Mouse (Mus musculus): ENCODE measurements at regions not wholly inside any gene's neighbourhood (a gene's known extent, or its start where the extent isn't known, plus 50 kb on each side); places are given as distances from the start of the nearest gene placed in this dataset.

DNA sequence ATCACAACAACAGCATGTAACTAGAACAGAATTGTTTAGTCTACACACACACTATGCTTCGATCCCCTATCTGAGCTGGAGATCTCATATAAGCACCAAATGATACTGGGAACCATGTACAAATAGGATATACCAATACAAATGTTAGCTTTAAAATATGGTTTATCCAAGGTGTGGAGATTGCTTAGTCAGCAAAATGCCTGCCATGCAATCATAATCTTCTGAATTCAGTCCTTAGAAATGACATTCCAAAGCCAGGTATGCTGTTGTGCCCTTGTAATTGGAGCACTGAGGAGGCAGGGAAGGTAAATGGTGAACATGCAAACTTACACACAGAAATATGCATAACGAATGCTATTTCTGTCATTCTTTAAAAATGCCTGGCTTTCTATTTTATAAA lies 54.0 kb upstream of the Thsd7b start:
- DNase-seq (ENCODE audit: low read depth, low spot score), result no peak

DNA sequence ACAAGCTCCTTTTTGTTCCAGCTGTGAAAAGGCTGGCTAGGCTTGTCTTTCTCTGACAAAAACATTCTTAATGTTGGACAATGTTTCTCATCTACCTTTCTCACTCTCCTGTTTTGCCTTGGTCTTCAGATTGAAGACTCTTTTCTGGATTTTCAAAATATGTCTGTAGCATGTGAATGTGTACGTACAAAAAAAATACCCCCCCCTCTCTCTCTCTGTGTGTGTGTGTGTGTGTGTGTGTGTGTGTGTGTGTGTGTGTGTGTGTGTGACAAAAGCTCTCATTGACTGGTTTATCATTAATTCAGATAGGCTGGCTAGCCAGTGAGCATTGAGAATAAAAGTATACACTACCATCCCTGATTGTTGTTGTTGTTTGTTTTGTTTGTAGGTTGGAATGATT lies 64.3 kb upstream of the Thsd7b start:
- DNase-seq (ENCODE audit: low read depth, low spot score), result no peak

GRCm38 (mm10) chr1:129208406-129208805 lies 64.7 kb upstream of the Thsd7b start:
- no peak for DNase-seq (ENCODE audit: low read depth, low spot score)

GRCm38 (mm10) chr1:129207674-129208073 lies 65.4 kb upstream of the Thsd7b start:
- DNase-seq (ENCODE audit: low read depth, low spot score), result no peak

DNA sequence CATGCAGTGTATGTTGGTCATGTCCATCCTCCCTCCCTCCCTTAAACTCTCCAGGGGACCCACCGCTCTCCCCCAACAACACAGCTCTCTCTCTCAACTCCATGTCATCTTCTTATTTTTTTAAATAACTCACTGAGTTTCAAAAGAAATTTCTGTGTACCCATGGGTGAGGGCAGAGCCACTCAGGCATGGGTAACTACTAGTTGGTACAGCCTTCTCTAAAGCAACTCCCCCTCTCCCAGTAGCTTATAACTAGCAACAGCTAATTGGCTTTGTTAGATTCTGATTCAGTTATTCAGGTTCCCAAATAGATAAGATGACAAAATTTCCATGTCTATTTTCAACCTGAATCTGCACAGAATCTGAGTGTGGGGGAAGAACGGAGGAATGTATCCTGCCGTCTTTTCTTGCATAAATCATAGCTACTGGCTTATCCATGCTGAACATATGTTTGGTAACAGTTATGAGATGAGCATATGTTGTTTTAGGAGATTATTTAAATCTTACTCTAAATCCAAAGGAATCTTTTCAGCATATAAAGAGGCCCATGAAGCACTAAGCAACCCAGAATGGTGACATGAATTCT lies 92.8 kb upstream of the Thsd7b start:
- no peak for DNase-seq (ENCODE audit: low read depth, low spot score)

- no peak for DNase-seq (ENCODE audit: low read depth, low spot score)
Observed at GRCm38 (mm10) chr1:129169936-129170335, 103.2 kb upstream of the Thsd7b start.

DNA sequence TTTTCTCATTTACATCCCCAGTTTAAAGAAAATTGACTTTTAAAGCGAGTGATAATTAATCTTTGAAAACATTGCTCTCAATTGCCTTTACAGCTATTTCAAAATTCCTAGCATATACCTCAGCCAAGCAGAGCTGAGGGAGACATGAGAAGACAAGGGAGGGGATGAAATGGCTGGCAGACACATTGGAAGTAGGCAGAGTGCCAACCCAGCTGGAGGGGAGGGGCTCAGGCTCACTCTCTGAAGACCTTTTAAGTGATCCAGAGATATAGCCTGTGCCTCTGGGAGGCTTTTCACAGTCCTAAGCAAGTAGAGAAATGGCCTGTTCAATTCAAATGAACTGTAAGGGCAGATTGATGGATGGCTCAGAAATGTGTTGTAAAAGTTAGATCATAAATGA lies 122.5 kb upstream of the Thsd7b start:
- no peak for DNase-seq (ENCODE audit: low read depth, low spot score)

GRCm38 (mm10) chr1:129148733-129149388 lies 124.2 kb upstream of the Thsd7b start:
- no peak for DNase-seq (ENCODE audit: low read depth, low spot score)

DNA sequence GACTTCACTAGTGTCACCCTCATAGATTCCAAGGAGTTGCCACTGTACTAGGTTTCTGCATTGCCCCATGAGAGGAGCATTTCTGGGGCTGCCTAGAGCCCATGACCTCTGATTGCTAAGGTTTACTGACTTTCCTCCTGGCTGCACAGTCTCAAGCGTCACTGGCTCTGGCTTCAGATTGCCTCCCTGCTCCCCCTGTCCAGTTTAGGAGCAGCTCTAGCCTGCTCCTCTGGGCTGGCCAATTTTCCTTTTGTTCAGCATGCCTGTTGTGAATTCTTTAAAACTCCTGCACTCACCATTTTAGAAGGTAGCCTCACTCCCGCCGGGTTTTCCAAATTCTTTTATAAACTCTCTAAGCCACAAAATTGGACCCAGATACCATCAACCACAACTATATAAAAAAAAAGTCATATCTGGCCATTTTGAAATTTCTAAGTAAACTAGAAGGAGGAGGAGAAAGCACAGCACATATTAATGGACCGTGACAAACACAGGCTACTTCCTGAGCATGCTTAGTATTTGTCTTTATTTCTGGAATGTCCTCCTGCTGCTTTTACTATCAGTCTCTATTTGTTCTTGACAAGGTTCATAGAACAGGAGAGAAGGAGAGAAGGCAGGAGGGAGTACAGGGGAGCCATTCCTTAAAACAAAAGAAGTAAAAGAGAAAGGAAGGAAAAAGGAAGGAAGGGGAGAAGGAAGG lies 126.6 kb upstream of the Thsd7b start:
- no peak for DNase-seq (ENCODE audit: low read depth, low spot score)

DNA sequence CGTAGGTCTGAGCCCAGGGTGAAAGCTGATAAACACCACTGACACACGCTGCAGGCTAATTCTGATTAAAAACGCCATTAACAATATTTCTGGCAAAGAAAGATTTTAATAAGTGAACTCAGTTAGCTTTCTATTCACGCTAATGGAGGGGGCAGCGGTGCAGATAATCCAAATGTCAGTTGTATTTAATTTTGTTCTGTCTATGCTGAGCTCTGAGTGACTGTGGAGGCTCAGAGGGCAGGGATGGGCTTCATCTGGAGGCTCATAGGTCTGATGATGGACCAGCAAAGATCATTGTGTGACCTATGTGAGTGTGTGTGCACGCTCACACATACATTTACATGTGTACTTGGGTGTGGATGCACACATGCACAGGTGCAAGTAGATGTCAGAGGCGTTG lies 134.3 kb upstream of the Thsd7b start:
- DNase-seq (ENCODE audit: low read depth, low spot score), result no peak

- no peak for DNase-seq (ENCODE audit: low read depth, low spot score)
Observed at GRCm38 (mm10) chr1:129106961-129107557, 166.0 kb upstream of the Thsd7b start.

GRCm38 (mm10) chr1:129100997-129101396 lies 172.1 kb upstream of the Thsd7b start:
- no peak for DNase-seq (ENCODE audit: low read depth, low spot score)

DNA sequence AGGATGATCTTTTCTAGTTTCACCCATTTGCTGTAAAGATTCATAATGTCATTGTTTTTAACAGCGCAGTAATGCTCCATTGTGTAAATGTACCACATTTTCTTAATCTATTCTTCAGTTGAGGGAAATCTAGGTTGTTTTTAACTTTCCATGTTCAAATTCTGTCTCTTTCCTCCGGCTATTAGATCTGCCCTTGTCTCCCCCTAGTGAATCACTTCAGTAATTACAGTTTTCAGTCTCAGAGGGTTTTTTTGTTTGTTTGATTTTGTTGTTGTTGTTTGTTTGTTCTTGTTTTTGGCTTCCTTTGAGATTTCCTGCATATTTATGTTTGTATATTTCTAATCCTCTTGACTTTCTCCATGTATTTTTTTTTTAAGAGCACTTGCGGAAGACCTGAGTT lies 194.8 kb upstream of the Thsd7b start:
- no peak for DNase-seq (ENCODE audit: low read depth, low spot score)

DNA sequence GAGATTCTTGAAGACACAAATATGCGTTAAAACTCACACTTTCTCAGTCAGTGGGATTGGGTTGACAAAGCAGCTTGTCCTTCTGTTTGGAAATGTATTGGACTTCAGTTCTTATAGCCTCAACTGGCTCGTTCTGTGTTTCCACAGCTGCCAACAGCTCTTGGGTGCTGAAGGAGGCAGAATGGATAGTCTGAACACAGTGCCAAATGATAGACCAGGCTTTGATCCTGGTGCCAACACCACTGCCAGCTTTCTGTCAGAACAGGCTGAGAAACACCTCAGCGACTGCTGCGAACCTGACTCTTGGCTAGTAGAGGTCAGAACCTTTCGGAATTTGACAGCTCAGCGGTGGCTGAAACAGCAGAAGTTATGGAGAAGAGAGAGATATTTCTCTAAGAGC lies 215.9 kb upstream of the Thsd7b start:
- no peak for DNase-seq (ENCODE audit: low read depth, low spot score)

- DNase-seq (ENCODE audit: low read depth, low spot score), result no peak
Observed at GRCm38 (mm10) chr1:129055252-129055651, 217.8 kb upstream of the Thsd7b start.

DNA sequence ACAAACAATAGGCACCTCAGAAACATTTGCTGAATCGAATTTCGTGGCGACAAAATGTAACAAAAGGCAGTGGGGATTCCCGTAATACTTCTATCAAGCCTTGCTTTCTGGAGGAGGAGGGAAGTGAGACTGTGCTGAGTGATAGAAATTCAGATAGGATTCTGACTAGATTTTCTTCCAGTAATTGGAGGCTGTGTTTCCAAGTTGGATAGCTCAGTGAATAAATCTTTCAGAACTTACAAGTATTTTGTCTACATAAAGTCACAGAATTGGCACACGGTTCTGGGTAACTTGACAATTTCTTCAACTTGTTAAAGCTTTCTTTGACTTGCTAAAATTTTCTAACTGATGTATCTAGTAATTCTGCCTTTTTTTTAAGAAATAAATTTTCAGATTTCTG lies 239.4 kb upstream of the Thsd7b start:
- DNase-seq (ENCODE audit: low read depth, low spot score), result no peak

GRCm38 (mm10) chr1:129005899-129006298 lies 267.2 kb upstream of the Thsd7b start:
- DNase-seq (ENCODE audit: low read depth, low spot score), result no peak

GRCm38 (mm10) chr1:129002286-129002685 lies 270.8 kb upstream of the Thsd7b start:
- DNase-seq (ENCODE audit: low read depth, low spot score), result no peak

DNA sequence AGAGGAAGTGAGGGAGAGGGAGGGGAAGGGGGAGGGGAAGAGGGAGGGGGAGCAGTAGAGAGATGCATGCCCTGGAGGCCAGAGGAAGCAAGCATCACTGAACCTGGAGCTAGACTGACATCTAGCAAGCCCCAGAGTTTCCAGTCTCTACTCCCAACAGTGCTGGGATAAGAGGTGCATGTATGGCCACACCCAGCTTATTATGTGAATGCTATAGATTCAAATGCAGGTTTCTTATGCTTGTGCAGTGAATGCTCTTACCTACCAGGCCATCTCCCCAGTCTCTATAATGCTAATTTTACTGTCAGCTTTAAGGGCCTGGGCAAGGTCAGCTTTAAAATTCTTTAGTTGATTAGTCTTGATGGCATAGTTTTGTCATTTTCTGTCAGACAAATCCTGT lies 271.3 kb upstream of the Thsd7b start:
- DNase-seq (ENCODE audit: low read depth, low spot score), result no peak

- DNase-seq (ENCODE audit: low read depth, low spot score), result no peak
Observed at GRCm38 (mm10) chr1:128999741-129000517, 273.2 kb upstream of the Thsd7b start.

- no peak for DNase-seq (ENCODE audit: low read depth, low spot score)
Observed at GRCm38 (mm10) chr1:128994655-128995054, 278.4 kb upstream of the Thsd7b start.

GRCm38 (mm10) chr1:128983411-128983810 lies 289.7 kb upstream of the Thsd7b start:
- no peak for DNase-seq (ENCODE audit: low read depth, low spot score)

Measured in CD4-positive, CD25-positive, alpha-beta regulatory T cell, adult 2 months (primary cell).